Mouse (Mus musculus): ENCODE results near the gene Celf6. TPM values are rescaled to one million over a fixed set of nuclear protein-coding genes. Genes with fewer than 3 reads are reported as not detected.

Gene Celf6
- total and polyA plus RNA-seq, 3 experiments, result not detected

DNA sequence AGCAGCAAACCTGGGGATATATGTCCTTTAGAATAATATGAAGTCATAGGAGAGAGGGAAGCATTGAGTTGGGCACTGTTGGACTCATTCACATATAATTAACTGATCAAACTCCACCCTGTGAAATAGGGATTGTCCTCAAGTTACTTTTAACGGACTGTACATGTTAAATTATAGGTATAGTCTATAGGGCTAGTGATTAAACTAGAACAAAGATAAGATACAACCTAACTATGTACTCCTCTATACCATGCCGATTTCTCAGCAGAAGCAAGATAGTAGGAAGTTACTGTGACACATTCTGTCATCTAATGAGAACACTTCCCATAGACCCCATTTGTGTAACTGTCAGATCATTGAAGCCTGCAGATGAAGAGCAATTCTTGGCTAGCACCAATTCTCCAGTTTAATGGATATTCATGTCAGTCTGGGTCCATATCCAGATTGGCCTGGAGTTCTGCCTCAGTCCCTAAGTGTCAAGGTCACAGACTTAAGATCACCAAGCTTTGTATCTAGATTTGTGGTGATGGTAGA lies 76.8 kb downstream of the Celf6 start:
- ATAC-seq (ENCODE audit: extremely low read depth, insufficient number of reproducible peaks, low FRiP score, poor library complexity, severe bottlenecking), result no peak
- peaks cover 35% of the 10 kb centered on the region for H3K4me1 ChIP-seq (ENCODE audit: insufficient read depth, low read depth, low read length)
- DNase-seq (ENCODE audit: low spot score), result no peak
- TF ChIP-seq TAL1 (conservative IDR thresholded peaks at IDR 0.05; ENCODE audit: low read depth, low read length), result no peak
- no peak for TF ChIP-seq POLR2AphosphoS5 (IDR thresholded peaks at IDR 0.05; ENCODE audit: insufficient replicate concordance, low read depth, low read length)
- TF ChIP-seq GATA1 (IDR thresholded peaks at IDR 0.05; ENCODE audit: borderline replicate concordance, low read length), result no peak
- TF ChIP-seq GATA2 (IDR thresholded peaks at IDR 0.05; ENCODE audit: borderline replicate concordance, low read depth, low read length), result no peak
- no peak for TF ChIP-seq CTCF (IDR thresholded peaks at IDR 0.05; ENCODE audit: low read depth, low read length)
- no peaks in the 10 kb centered on the region for H3K9me3 ChIP-seq (replicated peaks)
- no peaks in the 10 kb centered on the region for H3K27me3 ChIP-seq (ENCODE audit: insufficient read depth, low read length)
- peaks cover 40% of the 10 kb centered on the region for H3K36me3 ChIP-seq (replicated peaks)
- no peak overlapping the region; the same call in 1 of the 2 replicates for H3K4me3 ChIP-seq (ENCODE audit: low read depth, low read length)

DNA sequence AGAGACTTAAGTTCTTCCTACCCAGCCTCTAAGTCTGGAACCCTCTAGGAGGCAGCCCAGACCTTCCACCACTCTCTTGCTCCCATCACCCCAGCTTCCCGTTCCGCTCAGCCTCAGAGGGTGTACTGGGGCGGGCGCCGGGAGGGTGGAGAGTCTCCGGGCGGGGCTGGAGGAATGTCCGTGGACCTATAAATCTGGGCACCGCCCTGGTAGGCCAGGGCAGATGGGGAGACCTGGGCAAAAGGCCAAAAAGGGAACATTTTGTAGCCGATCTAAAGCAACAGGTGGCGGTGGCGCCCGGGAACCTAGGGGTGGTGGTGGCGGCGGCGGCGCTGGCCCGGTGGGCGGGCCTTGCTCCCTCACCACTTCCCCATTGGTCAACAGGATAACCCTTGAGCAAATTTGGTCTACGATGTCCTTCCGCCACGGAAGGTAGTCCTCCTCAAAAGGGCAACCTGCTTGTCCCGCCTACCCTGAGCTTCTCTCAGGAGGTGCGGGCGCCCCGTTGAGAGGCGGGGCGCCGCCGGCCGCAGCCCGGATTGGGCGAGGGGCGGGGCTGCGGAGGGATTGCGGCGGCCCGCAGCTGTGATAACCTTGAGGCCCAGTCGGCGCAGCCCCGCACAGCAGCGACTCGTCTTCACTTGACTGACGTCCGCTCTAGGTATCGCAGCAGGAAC lies 78.4 kb downstream of the Celf6 start, which contains the start of gene Pkm:
Gene Pkm (plus strand): TSS at position 411 of the 677 bp plus-strand sequence.
- H3K4me1 ChIP-seq (ENCODE audit: insufficient read depth, low read depth, low read length), result peaks cover 51% of the 10 kb centered on the region

More for the DNA sequence above, 78.4 kb downstream of the Celf6 start, which contains the start of gene Pkm:
- DNase-seq (ENCODE audit: low spot score) (peak; percentile 87), ATAC-seq (ENCODE audit: extremely low read depth, insufficient number of reproducible peaks, low FRiP score, poor library complexity, severe bottlenecking) (peak; percentile 50)
- Histone ChIP-seq H3K27me3 (ENCODE audit: insufficient read depth, low read length) (no peaks in the 10 kb centered on the region), H3K4me3 (ENCODE audit: low read depth, low read length) (peak within 1 kb of the TSS; percentile 99), H3K36me3 (replicated peaks) (peaks cover 41% of the 10 kb centered on the region), H3K9me3 (replicated peaks) (no peaks in the 10 kb centered on the region)
- TF ChIP-seq POLR2AphosphoS5 (IDR thresholded peaks at IDR 0.05; ENCODE audit: insufficient replicate concordance, low read depth, low read length) (no peak), GATA2 (IDR thresholded peaks at IDR 0.05; ENCODE audit: borderline replicate concordance, low read depth, low read length) (no peak), CTCF (IDR thresholded peaks at IDR 0.05; ENCODE audit: low read depth, low read length) (no peak), TAL1 (conservative IDR thresholded peaks at IDR 0.05; ENCODE audit: low read depth, low read length) (no peak), GATA1 (IDR thresholded peaks at IDR 0.05; ENCODE audit: borderline replicate concordance, low read length) (no peak)

Other genes with a start within 250 kb of the Celf6 start
- gene Bbs4, start 224.4 kb upstream of the Celf6 start, total RNA-seq (2014; fragmentation: Nextera tagmentation), result 11.8 and 14.7 TPM in 2 replicates
- gene Bbs4, start 224.4 kb upstream of the Celf6 start, total RNA-seq (2017), result 12.1 and 14.3 TPM in 2 replicates
- 0.32 and 0.50 TPM in 2 replicates for gene Bbs4, start 224.4 kb upstream of the Celf6 start, polyA plus RNA-seq (2012)
- gene Arih1, start 91.3 kb upstream of the Celf6 start, total RNA-seq (2014; fragmentation: Nextera tagmentation), result 207 and 218 TPM in 2 replicates
- 66.8 and 89.3 TPM in 2 replicates for gene Arih1, start 91.3 kb upstream of the Celf6 start, total RNA-seq (2017)
- 47.5 and 69.3 TPM in 2 replicates for gene Arih1, start 91.3 kb upstream of the Celf6 start, polyA plus RNA-seq (2012)
- not detected in 2 replicates for gene Hexa, start 38.4 kb upstream of the Celf6 start, total RNA-seq (2014; fragmentation: Nextera tagmentation)
- gene Hexa, start 38.4 kb upstream of the Celf6 start, total RNA-seq (2017), result 0.41 and 0.55 TPM in 2 replicates
- 0.04 and 0.06 TPM in 2 replicates for gene Hexa, start 38.4 kb upstream of the Celf6 start, polyA plus RNA-seq (2012)
- gene Tmem202, start 38.1 kb upstream of the Celf6 start, total RNA-seq (2014; fragmentation: Nextera tagmentation), result not detected in 2 replicates
- not detected in 2 replicates for gene Tmem202, start 38.1 kb upstream of the Celf6 start, total RNA-seq (2017)
- gene Tmem202, start 38.1 kb upstream of the Celf6 start, polyA plus RNA-seq (2012), result not detected in 2 replicates
- 70.7 and 72.5 TPM in 2 replicates for gene Parp6, start 39.4 kb downstream of the Celf6 start, total RNA-seq (2014; fragmentation: Nextera tagmentation)
- gene Parp6, start 39.4 kb downstream of the Celf6 start, total RNA-seq (2017), result 25.2 and 25.7 TPM in 2 replicates
- gene Parp6, start 39.4 kb downstream of the Celf6 start, polyA plus RNA-seq (2012), result 7.0 and 8.8 TPM in 2 replicates
- 434 and 515 TPM in 2 replicates for gene Pkm, start 78.5 kb downstream of the Celf6 start, total RNA-seq (2014; fragmentation: Nextera tagmentation)
- gene Pkm, start 78.5 kb downstream of the Celf6 start, total RNA-seq (2017), result 2,044 and 2,381 TPM in 2 replicates
- 1,891 and 2,295 TPM in 2 replicates for gene Pkm, start 78.5 kb downstream of the Celf6 start, polyA plus RNA-seq (2012)
- not detected in 2 replicates for gene Gramd2, start 102.2 kb downstream of the Celf6 start, total RNA-seq (2014; fragmentation: Nextera tagmentation)
- gene Gramd2, start 102.2 kb downstream of the Celf6 start, total RNA-seq (2017), result not detected in 2 replicates
- not detected in 2 replicates for gene Gramd2, start 102.2 kb downstream of the Celf6 start, polyA plus RNA-seq (2012)
- gene Senp8, start 172.8 kb downstream of the Celf6 start, total RNA-seq (2014; fragmentation: Nextera tagmentation), result 23.1 and 27.1 TPM in 2 replicates
- 14.5 and 15.0 TPM in 2 replicates for gene Senp8, start 172.8 kb downstream of the Celf6 start, total RNA-seq (2017)
- 0.33 and 0.43 TPM in 2 replicates for gene Senp8, start 172.8 kb downstream of the Celf6 start, polyA plus RNA-seq (2012)
- 32.2 and 35.7 TPM in 2 replicates for gene Myo9a, start 173.0 kb downstream of the Celf6 start, total RNA-seq (2014; fragmentation: Nextera tagmentation)
- gene Myo9a, start 173.0 kb downstream of the Celf6 start, total RNA-seq (2017), result 25.7 and 27.4 TPM in 2 replicates
- 0.67 and 0.82 TPM in 2 replicates for gene Myo9a, start 173.0 kb downstream of the Celf6 start, polyA plus RNA-seq (2012)